Mouse (Mus musculus) heart, adult 8-10 months (tissue): ENCODE data around the gene Acsl3. TPM values are rescaled to one million over a fixed set of nuclear protein-coding genes. Genes with fewer than 3 reads are reported as not detected.

ENCODE experiments used
- DNase-seq: peaks from one replicate; pipeline ENCODE4 v3.0.0; 2022; ENCODE audit warnings: low spot score
- total RNA-seq, 4 experiments: library from RNA; stranded (reverse); gene quantifications; 2 replicates each; pipeline ENCODE4 v1.2.4; 2022

The Acsl3 gene
- total RNA-seq, 4 experiments from 2014 or later = 3.1 to 5.5 (median 3.8) TPM

DNA sequence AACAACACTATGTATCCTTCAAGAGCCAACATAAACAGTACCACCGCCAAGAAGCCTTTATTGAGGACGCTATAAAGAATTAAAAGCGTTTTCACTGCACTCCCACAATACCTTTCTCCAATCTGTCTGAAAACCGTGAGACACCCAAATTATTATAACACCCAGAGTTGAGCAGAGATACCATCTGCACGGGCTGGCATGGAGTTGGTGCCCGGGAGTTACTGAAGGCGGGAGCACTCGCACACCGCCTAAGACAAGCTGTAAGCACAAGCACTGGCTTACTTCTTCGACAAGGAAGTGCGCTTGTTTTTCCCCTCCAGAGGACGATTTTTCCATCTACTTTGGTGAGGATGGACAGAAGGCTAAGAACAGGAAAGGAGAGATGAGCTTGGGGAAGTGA lies 84.6 kb downstream of the Acsl3 start:
- DNase-seq = no peak

DNA sequence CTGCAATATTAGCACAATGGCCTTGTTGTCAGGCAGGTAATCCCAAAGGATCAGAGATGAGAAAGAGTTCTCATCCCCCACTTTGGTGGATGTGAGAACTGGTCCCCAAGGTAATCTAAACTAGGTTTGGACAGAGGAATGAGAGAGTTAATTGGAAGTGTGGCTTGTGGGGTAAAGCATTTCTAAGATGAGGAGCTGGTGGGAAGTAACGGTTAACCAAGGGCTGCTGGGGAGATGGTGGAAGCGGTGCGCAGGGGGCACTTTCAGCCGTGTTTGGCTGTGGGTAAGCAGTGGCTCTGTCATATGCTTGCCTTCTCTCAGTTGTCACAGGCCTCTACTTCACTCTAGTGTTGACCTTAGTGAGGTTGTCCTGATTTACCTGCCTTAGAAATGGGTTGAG lies 85.7 kb downstream of the Acsl3 start:
- no peak for DNase-seq

- DNase-seq = peak; percentile 64
Observed at GRCm38 (mm10) chr1:78745230-78745777, 87.7 kb downstream of the Acsl3 start.

Other genes with a start within 250 kb of the Acsl3 start
- gene Farsb, start 168.9 kb upstream of the Acsl3 start, total RNA-seq = 10 to 100 TPM; 43.2 to 52.2 (median 49.6) TPM
- not detected for gene Mogat1, start 146.8 kb upstream of the Acsl3 start, total RNA-seq
- gene BC035947, start 145.7 kb upstream of the Acsl3 start, total RNA-seq = not detected
- 1 to 10 TPM; 1.0 to 1.2 (median 1.1) TPM for gene Utp14b, start 213 bp downstream of the Acsl3 start, total RNA-seq
- 1 to 10 TPM; 1.1 to 1.9 (median 1.9) TPM for gene Kcne4, start 158.9 kb downstream of the Acsl3 start, total RNA-seq